Mouse (Mus musculus): Measurements from ENCODE around the gene Dbh. TPM values are rescaled to one million over a fixed set of nuclear protein-coding genes. Genes with fewer than 3 reads are reported as not detected.

Gene Dbh
- polyA plus RNA-seq, 1 experiment from 2014 or later: 0.37 TPM

- Histone ChIP-seq H3K4me3 (ENCODE audit: low read depth, low read length) (no peak overlapping the region), H3K4me2 (replicated peaks; ENCODE audit: low read depth, low read length) (no peak overlapping the region), H3K9me3 (ENCODE audit: low read length) (no peaks in the 10 kb centered on the region), H3K27me3 (replicated peaks; ENCODE audit: insufficient read depth, low read length) (no peaks in the 10 kb centered on the region), H3K27ac (ENCODE audit: low read length) (no peak overlapping the region), H3K36me3 (ENCODE audit: insufficient read depth, low read length) (no peaks in the 10 kb centered on the region), H3K9ac (replicated peaks; ENCODE audit: low read depth) (no peak overlapping the region), H3K4me1 (ENCODE audit: insufficient read depth, low read depth, low read length) (peaks cover 3% of the 10 kb centered on the region; the same call in 1 of the 2 replicates)
- ATAC-seq (no peak), DNase-seq (ENCODE audit: low spot score) (peak; percentile 18)
- WGBS: 37% methylated on average over 5 of the region's 5 CpGs
- no peak for TF ChIP-seq CTCF (IDR thresholded peaks at IDR 0.05)
- no peak for TF ChIP-seq EP300 (IDR thresholded peaks at IDR 0.05)
Observed at GRCm38 (mm10) chr2:27209816-27210215, 44.8 kb downstream of the Dbh start.

- TF ChIP-seq CTCF (IDR thresholded peaks at IDR 0.05): peak; percentile 75
- TF ChIP-seq EP300 (IDR thresholded peaks at IDR 0.05): no peak
- H3K4me3 ChIP-seq (ENCODE audit: low read depth, low read length): no peak overlapping the region
- ATAC-seq (no peak), DNase-seq (ENCODE audit: low spot score) (peak; percentile 35)
- peaks cover 3% of the 10 kb centered on the region; the same call in 1 of the 2 replicates for H3K4me1 ChIP-seq (ENCODE audit: insufficient read depth, low read depth, low read length)
- H3K27ac ChIP-seq (ENCODE audit: low read length): no peak overlapping the region
- no peak overlapping the region for H3K4me2 ChIP-seq (replicated peaks; ENCODE audit: low read depth, low read length)
- no peaks in the 10 kb centered on the region for H3K27me3 ChIP-seq (replicated peaks; ENCODE audit: insufficient read depth, low read length)
- H3K9ac ChIP-seq (replicated peaks; ENCODE audit: low read depth): no peak overlapping the region
- 48% methylated on average over 7 of the region's 7 CpGs for WGBS
- no peaks in the 10 kb centered on the region for H3K9me3 ChIP-seq (ENCODE audit: low read length)
- no peaks in the 10 kb centered on the region for H3K36me3 ChIP-seq (ENCODE audit: insufficient read depth, low read length)
Observed at GRCm38 (mm10) chr2:27210255-27210654, 45.2 kb downstream of the Dbh start.

GRCm38 (mm10) chr2:27210676-27211210 is 45.7 kb downstream of the Dbh start:
- H3K4me1 ChIP-seq (ENCODE audit: insufficient read depth, low read depth, low read length): peaks cover 3% of the 10 kb centered on the region; the same call in 1 of the 2 replicates
- no peak overlapping the region for H3K9ac ChIP-seq (replicated peaks; ENCODE audit: low read depth)
- H3K4me3 ChIP-seq (ENCODE audit: low read depth, low read length): no peak overlapping the region
- no peak overlapping the region for H3K27ac ChIP-seq (ENCODE audit: low read length)
- ATAC-seq (no peak), DNase-seq (ENCODE audit: low spot score) (peak; percentile 40)
- H3K4me2 ChIP-seq (replicated peaks; ENCODE audit: low read depth, low read length): no peak overlapping the region
- WGBS: 76% methylated on average over 12 of the region's 12 CpGs
- no peak for TF ChIP-seq CTCF (IDR thresholded peaks at IDR 0.05)
- no peak for TF ChIP-seq EP300 (IDR thresholded peaks at IDR 0.05)
- H3K36me3 ChIP-seq (ENCODE audit: insufficient read depth, low read length): no peaks in the 10 kb centered on the region
- H3K27me3 ChIP-seq (replicated peaks; ENCODE audit: insufficient read depth, low read length): no peaks in the 10 kb centered on the region
- H3K9me3 ChIP-seq (ENCODE audit: low read length): no peaks in the 10 kb centered on the region

- no peaks in the 10 kb centered on the region for H3K9me3 ChIP-seq (ENCODE audit: low read length)
- no peak overlapping the region for H3K4me3 ChIP-seq (ENCODE audit: low read depth, low read length)
- H3K36me3 ChIP-seq (ENCODE audit: insufficient read depth, low read length): no peaks in the 10 kb centered on the region
- WGBS: 67% methylated on average over 8 of the region's 8 CpGs
- no peak for DNase-seq (ENCODE audit: low spot score)
- no peaks in the 10 kb centered on the region for H3K27me3 ChIP-seq (replicated peaks; ENCODE audit: insufficient read depth, low read length)
- no peak overlapping the region for H3K4me2 ChIP-seq (replicated peaks; ENCODE audit: low read depth, low read length)
- H3K4me1 ChIP-seq (ENCODE audit: insufficient read depth, low read depth, low read length): peaks cover 3% of the 10 kb centered on the region; the same call in 1 of the 2 replicates
- TF ChIP-seq CTCF (IDR thresholded peaks at IDR 0.05) (no peak), EP300 (IDR thresholded peaks at IDR 0.05) (no peak)
- ATAC-seq: no peak
- no peak overlapping the region for H3K27ac ChIP-seq (ENCODE audit: low read length)
- no peak overlapping the region for H3K9ac ChIP-seq (replicated peaks; ENCODE audit: low read depth)
Observed at GRCm38 (mm10) chr2:27211966-27212893, 47.2 kb downstream of the Dbh start.

- H3K9ac ChIP-seq (replicated peaks; ENCODE audit: low read depth): no peak overlapping the region
- no peaks in the 10 kb centered on the region for H3K36me3 ChIP-seq (ENCODE audit: insufficient read depth, low read length)
- no peak for DNase-seq (ENCODE audit: low spot score)
- 86% methylated on average over 2 of the region's 2 CpGs for WGBS
- no peak overlapping the region for H3K4me2 ChIP-seq (replicated peaks; ENCODE audit: low read depth, low read length)
- no peak for ATAC-seq
- no peaks in the 10 kb centered on the region for H3K4me1 ChIP-seq (ENCODE audit: insufficient read depth, low read depth, low read length)
- no peaks in the 10 kb centered on the region for H3K9me3 ChIP-seq (ENCODE audit: low read length)
- TF ChIP-seq CTCF (IDR thresholded peaks at IDR 0.05) (no peak), EP300 (IDR thresholded peaks at IDR 0.05) (no peak)
- H3K4me3 ChIP-seq (ENCODE audit: low read depth, low read length): no peak overlapping the region
- no peaks in the 10 kb centered on the region for H3K27me3 ChIP-seq (replicated peaks; ENCODE audit: insufficient read depth, low read length)
- no peak overlapping the region for H3K27ac ChIP-seq (ENCODE audit: low read length)
Observed at GRCm38 (mm10) chr2:27215537-27215936, 50.5 kb downstream of the Dbh start.

- Histone ChIP-seq H3K36me3 (ENCODE audit: insufficient read depth, low read length) (no peaks in the 10 kb centered on the region), H3K4me1 (ENCODE audit: insufficient read depth, low read depth, low read length) (no peaks in the 10 kb centered on the region), H3K4me3 (ENCODE audit: low read depth, low read length) (no peak overlapping the region), H3K9ac (replicated peaks; ENCODE audit: low read depth) (no peak overlapping the region), H3K27ac (ENCODE audit: low read length) (no peak overlapping the region), H3K27me3 (replicated peaks; ENCODE audit: insufficient read depth, low read length) (no peaks in the 10 kb centered on the region), H3K4me2 (replicated peaks; ENCODE audit: low read depth, low read length) (no peak overlapping the region), H3K9me3 (ENCODE audit: low read length) (no peaks in the 10 kb centered on the region)
- peak; percentile 89 for DNase-seq (ENCODE audit: low spot score)
- ATAC-seq: peak; percentile 92
- TF ChIP-seq CTCF (IDR thresholded peaks at IDR 0.05): no peak
- TF ChIP-seq EP300 (IDR thresholded peaks at IDR 0.05): peak; percentile 16; the same call in 1 of the 2 replicates
- 65% methylated on average over 2 of the region's 2 CpGs for WGBS
Observed at GRCm38 (mm10) chr2:27218121-27218544, 53.1 kb downstream of the Dbh start.
